Mouse (Mus musculus) heart, adult 9 months (tissue): Measurements from ENCODE around the gene Otoa.

Source experiments
- DNase-seq, 2 experiments: peaks; one replicate each; pipeline ENCODE4 v3.0.0; 2022; ENCODE audit warnings: low spot score in 2 of 2

Gene Otoa

DNA sequence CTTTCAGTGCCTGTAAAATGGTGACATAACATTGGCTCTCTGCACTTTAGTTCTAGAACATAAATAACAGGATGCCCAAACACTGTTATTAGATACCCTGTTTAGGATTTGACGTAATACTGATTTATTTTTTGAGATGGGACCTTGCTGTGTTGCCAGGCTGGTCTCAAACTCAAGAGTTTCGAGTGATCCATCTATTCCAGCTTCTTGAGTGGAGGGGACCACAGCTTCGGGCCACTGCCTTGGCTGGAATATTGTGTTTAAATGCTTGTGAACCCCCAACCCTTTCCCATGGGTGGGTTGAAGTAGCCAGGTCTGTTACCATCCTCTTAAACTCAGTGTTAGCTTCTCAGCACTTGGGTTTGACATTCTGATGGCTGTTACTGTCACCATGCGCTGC is at the start of gene Otoa:
Otoa (plus strand) TSS at position 301 of the 400 bp plus-strand sequence.
- DNase-seq, result no peak

DNA sequence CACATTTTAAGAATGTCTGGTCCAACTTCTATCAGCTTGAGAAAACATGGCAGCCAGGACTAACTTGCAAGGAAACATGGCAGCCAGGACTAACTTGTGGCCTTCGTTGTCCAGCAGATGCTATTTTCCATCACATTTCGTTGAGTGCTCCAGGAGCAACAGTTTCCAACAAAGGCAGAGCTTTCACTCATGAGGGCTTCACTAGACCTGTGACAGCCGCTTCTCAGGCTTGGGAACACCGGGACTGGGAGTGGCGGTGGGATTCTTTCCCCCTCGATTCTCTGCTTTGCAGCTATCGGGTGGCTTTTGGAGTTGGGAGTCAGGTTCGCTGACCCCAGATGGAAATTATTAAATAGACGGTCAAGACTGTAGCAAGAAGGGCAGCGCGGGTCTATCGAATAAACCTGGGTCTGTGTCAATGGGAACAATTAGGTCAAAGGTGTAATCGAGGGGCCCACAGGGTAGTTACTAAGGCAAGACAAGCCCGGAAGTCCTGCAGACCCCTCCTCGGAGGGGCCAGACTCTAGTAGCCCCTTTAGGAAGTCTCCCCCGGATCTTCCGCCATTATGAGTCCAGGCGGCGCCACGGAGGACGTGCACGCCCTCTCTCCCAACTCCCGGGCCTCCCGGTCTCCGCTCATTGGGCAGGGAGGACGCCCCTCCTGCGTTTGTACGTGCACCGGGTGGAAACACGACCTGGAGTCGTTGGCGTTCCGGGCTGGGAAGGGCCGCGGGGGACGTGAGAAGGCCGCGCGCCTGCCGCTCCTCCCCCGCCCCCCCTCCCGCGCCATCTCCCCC is 47.4 kb upstream of the Otoa start, which contains the start of gene Mettl9:
Mettl9 (plus strand) TSS at position 590 of the 797 bp plus-strand sequence.
- DNase-seq, result peak; percentile 93

DNA sequence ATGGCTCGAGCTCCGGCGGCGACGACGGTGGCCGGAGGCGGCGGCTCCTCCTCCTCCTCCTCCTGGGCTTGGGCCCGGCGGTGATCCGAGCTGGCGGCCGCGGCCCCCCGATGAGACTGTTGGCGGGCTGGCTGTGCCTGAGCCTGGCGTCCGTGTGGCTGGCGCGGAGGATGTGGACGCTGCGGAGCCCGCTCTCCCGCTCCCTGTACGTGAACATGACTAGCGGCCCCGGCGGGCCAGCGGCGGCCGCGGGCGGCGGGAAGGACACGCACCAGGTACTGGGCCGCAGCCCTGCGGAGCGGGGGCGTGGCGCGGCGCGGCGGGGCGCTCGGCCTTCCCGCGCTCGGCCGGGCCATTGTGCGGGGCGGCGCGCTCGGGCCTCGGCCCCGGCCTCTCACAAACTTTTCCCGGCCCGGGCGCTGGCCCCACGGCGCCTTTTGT is 46.7 kb upstream of the Otoa start:
- no peak for DNase-seq

DNA sequence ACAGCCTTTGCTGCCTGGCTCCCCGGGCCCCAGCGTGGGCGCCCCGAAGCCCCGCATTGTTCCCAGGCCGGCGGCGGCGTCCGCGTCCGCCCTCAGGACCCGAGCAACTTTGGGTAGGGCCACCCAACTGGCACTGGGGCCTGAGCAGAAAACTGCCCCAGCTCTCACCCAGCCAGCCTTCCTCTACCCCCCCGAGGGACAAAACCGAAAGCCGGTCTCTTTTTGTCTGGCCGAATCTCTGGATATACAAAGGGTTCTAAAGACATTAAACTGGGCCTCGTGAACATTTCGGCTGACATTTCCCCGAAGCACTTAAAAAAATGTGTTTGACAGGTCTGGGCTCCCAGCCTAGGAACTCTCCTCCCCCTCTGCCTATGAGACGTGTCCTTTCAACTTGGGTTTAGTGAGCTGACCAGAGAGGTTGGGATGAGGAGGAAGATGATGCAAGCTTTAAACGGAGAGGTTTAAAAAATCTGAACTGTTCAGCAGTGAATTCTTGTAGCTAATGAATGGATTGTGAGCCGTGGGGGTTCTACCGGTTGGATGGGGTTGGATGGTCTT is 46.2 kb upstream of the Otoa start:
- peak; percentile 41 to 53 for DNase-seq

DNA sequence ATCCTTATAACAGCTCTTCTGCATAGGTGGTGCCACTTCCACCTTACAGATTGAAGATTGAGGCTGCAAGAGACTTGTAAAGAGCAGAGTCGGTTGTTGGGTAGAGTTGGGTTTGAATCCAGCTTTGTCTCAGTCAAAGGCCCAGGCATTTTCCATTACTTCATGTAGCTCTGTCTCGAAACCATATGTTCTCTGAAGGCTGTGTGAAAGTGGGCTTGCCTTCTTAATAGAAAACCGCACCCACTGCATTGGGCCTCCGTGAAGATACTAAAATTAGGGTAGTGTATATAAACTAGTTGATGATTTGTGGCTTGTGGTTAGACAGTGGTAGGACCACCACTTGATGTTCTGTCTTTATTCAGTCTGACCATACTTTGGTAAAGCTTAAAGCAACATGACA is 40.9 kb upstream of the Otoa start:
- DNase-seq, result no peak

DNA sequence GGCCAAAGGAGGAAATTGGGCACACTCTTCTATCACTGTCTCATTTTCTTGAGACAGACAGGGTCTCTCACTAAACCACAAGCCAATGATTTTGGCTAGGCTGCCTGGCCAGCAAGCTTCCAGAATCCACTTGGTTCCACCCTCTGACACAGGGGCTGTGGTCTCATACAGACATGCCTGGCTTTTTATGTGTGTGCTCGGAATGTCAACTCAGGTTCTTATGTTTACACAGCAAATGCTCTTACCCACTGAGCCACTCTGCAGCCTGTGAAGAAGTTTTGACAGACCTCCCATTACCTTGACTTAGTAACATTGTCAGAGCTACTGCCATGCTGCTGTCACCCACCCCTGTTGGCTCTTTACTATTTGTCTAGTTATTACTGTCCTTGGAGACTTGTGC is 39.5 kb upstream of the Otoa start:
- no peak for DNase-seq

DNA sequence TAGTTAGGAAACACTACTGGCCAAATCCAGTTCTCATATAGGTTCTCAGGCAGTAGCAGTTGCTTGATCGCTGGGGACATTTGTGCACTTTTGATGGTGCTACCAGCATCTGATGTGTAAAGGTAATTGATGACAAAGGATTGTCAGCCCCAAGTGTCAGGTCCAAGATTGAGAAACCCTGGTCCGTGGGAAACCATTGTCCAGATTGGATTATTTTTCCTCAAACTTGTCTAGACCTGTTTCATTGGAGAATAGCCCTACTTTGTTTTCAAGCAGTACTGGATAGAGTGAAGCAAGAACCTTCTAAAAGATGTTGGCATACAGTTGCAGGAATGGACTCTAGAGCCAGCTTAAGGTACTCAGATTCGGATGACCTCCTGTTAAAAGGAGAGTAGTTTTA is 38.4 kb upstream of the Otoa start:
- no peak for DNase-seq

DNA sequence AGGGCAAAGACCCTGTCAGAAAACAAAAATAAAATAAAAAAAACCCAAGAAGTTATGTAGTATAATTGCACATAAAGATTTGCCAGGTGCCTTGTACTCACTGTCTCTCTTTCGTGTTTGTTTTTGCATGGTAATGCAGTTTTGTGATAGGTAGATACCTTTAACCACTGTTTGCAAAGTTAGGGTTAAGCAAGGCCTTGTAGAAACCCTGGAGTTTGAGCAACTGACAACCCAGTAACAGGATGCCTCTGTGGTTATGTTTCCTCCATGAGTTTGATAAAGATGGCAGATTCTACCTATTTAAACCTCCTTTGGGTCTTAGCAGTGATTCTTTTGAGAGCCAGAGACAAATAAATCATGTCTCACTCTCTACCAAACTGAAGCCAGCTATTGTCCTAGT is 37.9 kb upstream of the Otoa start:
- no peak for DNase-seq

DNA sequence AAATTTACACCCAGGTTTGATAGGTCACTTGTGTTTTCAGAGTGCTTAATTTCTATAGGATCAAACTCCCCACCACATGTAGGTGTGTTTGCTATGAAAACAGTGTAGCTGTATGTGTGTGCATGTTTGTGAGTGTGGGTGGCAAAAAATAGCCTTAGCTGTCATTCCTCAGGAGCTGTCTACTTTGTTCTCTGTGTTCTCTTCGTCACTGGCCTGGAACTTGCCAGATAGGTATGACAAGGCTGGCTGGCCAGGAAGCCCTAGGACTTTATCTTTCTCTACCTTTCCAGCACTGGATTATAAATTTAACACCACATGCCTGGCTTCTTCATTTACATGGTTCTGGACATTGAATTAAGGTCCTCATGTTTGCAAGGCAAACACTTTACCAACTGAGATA is 37.2 kb upstream of the Otoa start:
- peak; percentile 35 to 54 for DNase-seq

DNA sequence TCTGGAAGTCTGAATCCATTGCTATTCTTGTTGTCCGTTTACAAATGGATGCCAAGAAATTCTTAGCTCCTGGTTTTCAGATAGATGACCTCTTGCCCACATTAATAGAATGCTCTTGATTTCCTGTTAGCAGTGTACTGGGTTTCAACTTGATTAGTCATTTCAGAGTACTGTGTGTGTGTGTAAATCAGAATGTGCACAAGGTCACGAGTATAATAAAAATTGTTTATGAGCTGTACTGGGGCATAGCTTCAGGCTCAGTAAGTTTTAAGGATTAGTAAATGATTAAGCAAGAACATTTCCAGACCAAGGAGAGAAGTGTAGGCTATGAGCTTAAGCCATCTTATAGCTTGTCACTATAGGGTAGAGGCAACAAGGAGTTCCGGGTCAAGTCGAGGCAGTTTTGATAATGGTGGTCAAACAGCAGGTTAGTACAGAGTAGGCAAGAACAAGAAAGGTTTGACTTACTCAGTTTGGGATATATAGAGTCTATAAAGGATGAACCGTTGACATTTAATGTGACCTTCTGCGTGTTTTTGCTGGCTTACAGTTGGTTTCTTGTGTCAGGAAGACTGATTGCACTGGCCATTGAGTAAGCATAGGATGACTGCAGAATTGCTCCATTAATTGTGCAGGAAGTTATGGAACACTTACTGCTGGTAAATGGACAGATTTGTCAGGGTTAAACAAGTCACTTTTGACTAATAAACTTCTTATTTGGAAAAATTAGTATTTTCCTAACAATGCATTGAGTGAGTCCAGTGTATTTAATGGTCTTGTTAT is 35.6 kb upstream of the Otoa start:
- no peak for DNase-seq

DNA sequence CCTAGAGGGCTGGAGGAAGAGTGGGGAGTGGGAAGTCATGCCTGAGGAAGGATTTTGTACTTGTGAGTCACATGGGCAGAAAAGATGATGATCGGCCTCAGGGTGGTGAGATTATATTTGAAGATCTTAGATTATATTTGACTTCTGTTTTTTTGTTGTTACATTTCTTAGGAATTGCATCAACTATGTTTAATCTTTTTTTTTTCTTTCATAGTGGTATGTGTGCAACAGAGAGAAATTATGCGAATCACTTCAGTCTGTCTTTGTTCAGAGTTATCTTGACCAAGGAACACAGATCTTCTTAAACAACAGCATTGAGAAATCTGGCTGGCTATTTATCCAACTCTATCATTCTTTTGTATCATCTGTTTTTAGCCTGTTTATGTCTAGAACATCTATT is 33.8 kb upstream of the Otoa start:
- no peak for DNase-seq

DNA sequence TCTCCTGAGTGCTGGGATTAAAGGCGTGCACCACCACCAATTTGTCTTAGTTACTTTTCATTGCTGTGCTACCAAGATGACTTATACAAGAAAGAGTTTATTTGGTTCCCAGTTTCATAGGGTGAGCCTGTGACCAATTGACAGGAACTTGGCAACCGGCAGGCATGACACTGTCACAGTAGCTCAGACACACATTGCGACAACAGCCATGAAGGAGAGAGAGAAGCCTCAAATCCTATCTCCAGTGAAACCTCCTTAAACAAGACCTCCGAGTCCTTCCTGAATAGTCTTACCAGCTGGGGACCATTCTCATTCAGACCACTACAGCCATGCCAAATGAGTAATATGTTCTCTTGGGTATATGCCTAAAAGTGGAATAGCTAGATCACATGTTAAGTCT is 28.4 kb upstream of the Otoa start:
- no peak for DNase-seq

DNA sequence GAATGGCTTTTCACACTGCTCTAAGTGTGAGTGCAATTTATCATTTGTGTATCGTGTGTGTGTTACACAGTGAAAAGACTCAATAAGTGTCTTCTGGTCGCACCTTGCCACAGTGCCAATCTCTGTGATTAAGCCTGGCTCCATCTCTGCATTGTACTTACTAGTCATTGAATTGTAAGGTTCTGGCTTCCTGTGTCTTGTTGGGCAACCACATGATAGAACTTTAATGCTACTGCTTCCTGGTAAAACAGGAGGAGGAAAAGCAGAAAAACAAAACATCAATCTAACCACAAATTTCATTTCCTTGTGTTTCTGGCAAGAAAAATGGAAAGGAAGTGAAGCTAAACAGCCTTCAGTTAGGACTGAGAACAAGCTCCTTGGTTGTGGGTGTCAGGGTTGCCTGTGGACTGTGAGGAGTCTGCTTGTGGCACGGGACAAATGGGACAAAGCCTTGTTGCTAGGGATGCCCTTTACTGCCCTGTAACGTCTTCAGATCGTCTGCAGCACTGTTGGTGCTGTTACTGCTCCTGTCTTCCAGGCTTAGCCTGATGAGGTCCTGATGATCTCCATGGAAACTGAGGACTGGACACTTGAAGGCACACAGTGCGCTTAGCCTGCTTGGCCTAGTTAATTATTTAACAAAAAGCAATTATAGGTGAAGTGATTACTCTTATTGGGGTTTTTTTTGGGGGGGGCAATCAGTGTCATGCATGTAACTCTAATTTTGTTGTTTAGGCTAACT is 21.8 kb upstream of the Otoa start:
- no peak for DNase-seq

DNA sequence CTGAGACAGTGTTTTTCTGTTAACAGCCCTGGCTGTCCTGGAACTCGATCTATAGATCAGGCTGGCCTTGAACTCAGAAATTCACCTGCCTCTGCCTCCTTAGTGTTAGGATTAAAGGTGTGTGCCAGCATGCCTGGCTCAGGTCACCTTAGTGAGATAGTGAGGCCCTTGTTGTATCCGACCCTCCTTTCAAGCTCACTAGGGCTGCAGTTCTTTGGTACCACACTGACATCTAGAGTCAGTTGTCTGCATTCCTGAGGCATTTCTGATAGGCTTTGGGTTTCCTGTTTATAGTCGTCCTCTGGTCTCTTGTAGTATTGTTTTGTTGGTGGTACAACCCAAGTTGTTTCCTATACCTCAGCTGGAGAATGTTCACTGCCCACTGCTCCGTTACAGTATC is 17.1 kb upstream of the Otoa start:
- DNase-seq, result no peak

DNA sequence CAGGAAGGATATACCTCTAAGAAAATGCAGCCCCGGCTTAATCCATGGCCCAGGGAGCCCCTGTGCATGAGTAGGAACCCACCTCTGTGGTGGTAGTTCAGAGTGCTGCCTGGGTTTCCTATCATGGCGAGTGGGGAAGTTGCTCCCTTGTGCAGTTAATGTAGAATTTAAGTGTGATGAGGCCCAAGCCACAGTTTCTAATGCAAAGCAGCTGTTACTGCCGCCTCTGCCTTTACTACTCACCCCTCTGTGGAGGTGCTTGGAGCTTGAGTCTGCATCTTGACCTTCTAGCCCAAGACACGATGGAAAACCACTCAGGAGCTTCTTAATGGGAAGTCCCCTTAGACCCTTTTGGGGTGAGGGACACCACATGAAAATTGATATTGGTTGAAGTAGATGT is 10.2 kb upstream of the Otoa start:
- DNase-seq, result no peak

DNA sequence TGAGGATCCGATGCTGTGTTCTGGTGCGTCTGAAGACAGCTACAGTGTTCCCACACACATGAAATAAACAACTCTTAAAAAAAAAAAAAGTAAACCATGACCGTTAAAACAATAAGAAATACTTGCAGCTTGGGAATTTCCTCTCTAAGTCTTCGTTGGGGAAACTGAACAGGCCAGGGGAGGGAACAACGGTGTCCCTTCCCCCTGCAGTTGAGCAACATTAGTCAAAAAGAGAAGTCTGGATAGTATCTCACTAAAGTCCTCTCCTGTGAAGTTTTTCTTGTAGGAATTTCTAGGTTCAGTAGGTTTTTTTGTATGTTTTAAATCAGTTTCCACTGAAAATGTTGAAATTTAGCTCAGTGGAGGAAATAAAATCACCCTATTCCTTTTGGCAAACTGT is 8.9 kb upstream of the Otoa start:
- peak in 1 of 2 experiments; percentile 12 for DNase-seq

DNA sequence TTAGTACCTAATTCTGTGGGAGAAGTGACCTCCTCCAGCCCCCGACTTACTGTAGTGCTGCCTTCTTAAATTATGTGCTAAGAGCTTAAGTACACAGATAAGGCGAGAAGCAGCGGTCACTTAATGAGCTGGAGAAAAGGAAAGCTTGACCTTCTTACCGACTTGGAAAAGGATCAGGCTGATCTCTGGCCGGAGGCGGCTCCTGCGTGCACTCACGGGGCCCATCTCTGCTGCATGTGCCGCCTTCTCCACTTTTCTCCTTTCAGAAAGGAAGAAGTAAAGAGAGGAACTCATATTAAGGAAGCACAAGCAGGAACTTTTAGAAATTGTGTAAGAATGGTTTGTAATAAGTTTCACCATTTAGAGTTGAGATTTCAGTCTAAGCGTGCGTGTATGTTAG is 7.2 kb upstream of the Otoa start, which contains the start of gene Igsf6:
Igsf6 (minus strand) TSS at position 292 of the 400 bp plus-strand sequence.
- DNase-seq, result peak; percentile 43 to 53

DNA sequence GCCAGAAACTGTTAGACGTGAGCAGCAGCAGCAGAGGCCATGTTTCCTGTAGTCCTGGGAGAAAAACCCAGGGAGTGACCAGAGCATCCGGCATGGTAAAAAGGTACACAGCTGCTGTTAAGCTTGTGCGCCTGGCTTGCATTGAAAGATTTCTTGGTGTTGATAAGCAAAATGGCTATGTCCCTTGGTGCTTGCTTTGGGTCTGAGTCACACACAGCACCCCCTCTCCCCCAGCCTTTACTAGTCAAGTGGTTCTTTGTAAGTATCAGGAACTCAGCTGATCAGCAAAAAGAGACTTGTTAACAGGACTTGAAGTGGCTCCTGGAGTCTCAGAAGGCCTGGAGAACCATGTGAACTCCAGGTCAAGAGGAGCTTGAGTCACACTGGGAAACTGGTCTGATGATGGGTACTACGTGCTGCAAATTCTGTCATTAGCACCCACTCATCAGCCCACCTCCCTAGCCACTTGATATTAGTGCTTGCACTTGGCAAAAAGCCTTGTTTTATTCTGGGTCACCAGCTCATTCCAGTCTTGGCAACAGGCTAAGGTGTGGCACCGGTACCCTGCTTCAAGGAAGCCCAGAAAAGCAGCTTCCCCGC is 6.5 kb upstream of the Otoa start:
- DNase-seq, result peak; percentile 14 to 33

DNA sequence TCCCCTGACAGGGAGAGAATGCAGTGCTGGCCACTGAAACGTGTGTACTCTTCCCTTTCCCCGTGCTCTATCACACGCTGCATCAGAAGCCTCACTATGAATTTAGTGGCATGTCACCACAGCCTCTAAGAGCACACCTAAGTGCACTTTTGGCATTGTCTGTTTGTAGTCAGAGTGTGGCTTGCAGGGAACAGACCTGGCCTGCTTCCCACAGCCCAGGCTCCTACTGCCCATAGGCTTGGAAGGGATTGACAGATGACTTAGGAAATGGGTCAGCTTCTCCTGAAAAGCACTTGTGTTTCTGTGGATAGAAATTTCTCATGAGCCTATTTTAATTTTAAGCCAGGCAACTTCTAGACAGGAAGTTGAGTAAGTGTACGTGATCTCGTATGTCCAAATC is 6.0 kb upstream of the Otoa start:
- no peak for DNase-seq

DNA sequence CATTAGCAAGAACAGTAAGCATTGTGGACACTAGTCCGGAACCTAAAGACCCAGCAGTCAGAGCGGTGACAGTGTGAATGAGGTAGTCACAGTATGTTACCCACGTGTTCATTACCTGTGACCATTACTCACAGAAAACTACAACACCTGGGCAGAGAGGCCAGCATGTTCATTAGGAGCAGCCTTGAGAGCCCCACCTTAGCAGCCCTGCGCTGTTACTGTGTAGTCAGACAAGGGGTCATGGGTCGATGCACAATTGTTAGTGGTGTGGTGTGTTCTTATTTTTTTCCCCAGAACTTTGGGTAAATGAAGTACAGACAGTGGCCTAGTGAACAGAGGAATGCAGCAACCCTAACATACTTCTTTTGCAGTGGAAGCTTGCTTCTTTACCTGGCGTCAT is 4.1 kb upstream of the Otoa start:
- DNase-seq, result no peak

DNA sequence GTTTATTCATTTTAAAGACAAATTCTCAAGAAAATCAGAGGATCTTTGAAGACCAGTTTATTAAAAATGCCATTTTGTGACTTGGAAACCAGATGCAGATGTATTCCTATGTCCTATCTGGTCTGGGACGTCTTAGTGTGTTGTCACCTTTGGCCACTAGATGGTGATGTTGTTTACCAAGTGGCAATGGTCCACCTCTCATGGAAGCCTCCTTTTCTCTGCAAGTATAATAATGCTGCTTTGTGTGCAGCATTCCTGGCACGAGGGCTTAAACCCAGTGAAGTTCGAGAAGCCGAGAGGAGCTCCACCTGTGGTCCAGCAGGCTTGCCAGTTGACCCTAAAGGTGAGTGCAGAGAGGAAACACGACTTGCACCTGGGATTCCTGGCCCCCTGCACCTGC is 3.6 kb upstream of the Otoa start:
- peak; percentile 52 to 72 for DNase-seq

DNA sequence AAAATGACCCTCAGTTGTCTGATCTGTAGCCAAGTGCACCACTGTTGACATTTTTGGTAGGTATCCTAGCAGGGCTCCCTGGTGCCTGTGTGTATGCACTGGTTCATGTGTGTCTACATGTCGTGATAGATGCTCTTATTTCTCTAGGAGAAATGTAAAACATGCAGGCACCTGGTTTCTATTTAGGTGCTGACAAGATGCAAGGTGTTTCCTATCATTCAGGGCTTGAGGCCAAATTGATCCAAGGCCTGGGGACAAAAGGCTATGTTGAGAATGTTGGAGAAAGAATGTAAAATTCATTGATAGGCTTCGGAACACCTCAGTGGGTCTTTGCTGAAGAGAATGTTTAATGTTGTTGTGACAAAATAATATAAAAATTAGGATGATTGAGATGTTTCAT is 366 bp downstream of the Otoa start:
- DNase-seq, result no peak
